Mouse (Mus musculus) spleen, adult 10 weeks (tissue): ENCODE data around the gene Olfr1201. TPM values are rescaled to one million over a fixed set of nuclear protein-coding genes. Genes with fewer than 3 reads are reported as not detected.

Source experiments
- polyA plus RNA-seq: library from polyadenylated mRNA; stranded (reverse); fragments of 350-450 nt; fragmentation: Illumina TruSeq; extraction: RNeasy Lipid Tissue Mini Kit (QIAGEN cat#74804); gene quantifications from one replicate; pipeline ENCODE4 v1.2.3, GENCODE M21; 2015; ENCODE audit warnings: low replicate concordance; ENCODE audit not compliant: insufficient read depth

Gene Olfr1201
- not detected for polyA plus RNA-seq

DNA sequence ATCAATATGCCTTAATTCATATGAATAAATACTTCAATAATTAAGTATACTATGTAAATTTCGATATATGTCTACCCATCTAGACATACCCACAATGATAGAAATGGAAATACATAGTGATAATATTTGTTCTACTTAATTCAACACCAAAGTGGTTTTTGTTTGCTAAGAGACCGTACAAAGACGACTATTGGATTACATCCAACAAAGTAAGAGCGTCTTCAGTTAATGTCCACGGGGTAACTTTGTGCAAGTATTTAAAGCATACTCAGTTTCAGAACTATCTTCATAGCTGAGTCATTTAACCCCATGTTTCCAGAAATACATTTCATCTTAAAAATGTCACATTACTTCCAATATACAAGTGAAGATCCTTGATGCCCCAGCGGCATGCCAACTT, at the start of gene Olfr1201:
TSS of gene Olfr1201 (plus strand) at position 301 of the 400 bp plus-strand sequence.

DNA sequence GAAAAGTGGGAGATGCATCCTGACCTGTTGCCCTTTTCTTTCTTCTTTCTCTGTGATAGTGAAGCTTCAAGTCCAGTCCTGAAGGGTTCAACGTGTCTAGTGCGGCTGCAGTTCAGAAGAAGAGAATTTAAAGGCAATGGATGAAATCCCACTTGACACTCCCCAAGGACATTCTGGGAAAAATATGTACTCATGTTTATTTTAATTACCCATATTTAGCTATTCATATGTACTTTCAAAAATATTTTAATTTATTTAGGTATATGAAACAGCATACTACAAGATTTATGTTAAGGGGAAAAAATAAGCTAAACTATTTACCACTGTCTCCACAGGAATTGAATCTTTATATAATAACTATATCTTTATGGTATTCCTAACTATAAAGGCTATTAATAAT, 41.6 kb upstream of the Olfr1201 start, which contains the start of gene Olfr1198:
TSS of gene Olfr1198 (minus strand) at position 101 of the 400 bp plus-strand sequence.

DNA sequence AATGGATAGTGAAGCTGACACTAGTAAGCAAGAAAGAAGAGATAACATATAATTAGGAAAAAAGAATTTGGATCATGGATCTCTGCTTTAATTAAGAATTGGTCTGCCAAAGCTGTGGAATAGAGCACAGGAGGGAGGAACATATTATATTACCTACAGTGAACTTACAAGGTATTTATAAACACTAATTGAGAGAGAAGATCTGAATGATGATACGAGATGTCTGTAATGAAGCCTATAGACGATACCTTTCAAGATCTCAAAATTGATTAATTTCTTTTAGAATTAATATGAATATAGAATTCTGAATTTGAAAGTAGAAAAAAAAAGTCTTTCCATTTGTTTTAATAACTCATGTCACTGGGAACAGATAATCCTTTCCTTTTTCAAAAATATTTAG, 32.5 kb upstream of the Olfr1201 start, which contains the start of gene Olfr1199:
TSS of gene Olfr1199 (minus strand) at position 101 of the 400 bp plus-strand sequence.

DNA sequence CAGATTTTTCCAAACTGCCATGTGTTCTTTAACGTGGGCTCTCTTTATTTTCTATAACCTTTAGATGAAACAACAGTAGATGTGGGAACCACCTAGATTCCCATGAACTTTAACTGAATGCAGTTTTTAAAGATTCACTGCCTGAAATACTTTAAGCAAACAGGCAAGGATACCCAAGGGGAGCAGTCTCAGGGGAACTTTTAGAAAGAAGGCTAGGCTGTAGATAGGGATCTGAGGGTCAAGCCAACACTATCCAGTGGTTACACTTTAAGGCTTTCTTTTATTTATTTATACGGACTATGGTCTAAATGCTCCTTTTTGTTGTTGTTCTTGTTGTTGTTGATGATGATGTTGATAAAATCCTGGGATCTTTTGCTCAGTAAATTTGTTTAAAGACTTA, 22.4 kb upstream of the Olfr1201 start, which contains the start of gene Olfr1200:
TSS of gene Olfr1200 (minus strand) at position 101 of the 400 bp plus-strand sequence.

DNA sequence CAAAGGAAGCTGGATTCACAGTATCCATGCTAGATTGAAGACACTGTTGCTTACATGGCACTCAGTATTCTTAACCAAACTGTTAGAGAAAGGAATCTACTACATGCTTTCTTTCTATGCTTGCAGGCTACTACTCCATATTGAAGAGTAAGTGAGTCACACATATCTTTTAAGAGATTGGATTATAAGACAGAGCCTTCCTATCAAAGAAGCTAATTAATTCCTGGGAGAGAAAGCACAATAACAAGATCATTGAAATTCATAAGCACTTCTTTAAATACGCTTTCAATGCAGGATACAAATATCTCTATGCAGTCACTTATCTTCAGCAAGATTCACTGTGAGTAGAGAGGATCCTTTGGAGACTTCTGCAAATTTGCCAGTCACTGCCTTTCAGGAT, 21.4 kb downstream of the Olfr1201 start, which contains the start of gene Olfr1202:
TSS of gene Olfr1202 (plus strand) at position 301 of the 400 bp plus-strand sequence.

DNA sequence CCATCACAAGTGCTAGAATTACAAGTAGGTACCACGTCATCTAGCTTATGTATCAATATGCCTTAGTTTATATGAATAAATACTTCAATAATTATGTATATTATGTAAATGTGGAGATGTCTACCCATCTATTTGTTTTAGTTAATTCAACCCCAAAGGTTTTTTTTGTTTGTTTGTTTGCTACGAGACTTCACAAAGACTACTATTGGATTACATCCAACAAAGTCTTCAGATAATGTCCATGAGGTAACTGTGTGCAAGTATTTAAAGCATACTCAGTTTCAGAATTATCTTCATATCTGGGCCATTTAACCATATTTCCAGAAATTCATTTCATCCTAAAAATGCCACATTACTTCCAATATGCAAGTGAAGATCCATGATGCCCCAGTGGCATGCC, 36.6 kb downstream of the Olfr1201 start, which contains the start of gene Olfr1205:
TSS of gene Olfr1205 (plus strand) at position 301 of the 400 bp plus-strand sequence.

Other genes with a start within 250 kb of the Olfr1201 start
- gene Olfr1188, start 236.1 kb upstream of the Olfr1201 start, polyA plus RNA-seq: not detected
- not detected for gene Olfr1189, start 206.6 kb upstream of the Olfr1201 start, polyA plus RNA-seq
- not detected for gene Olfr1191-ps1, start 152.5 kb upstream of the Olfr1201 start, polyA plus RNA-seq
- gene Olfr1192-ps1, start 144.5 kb upstream of the Olfr1201 start, polyA plus RNA-seq: not detected
- not detected for gene Olfr1193, start 117.4 kb upstream of the Olfr1201 start, polyA plus RNA-seq
- gene Olfr1195, start 103.8 kb upstream of the Olfr1201 start, polyA plus RNA-seq: not detected
- gene Olfr1196, start 88.4 kb upstream of the Olfr1201 start, polyA plus RNA-seq: not detected
- gene Olfr1197, start 60.7 kb upstream of the Olfr1201 start, polyA plus RNA-seq: not detected
- not detected for gene Olfr1198, start 41.7 kb upstream of the Olfr1201 start, polyA plus RNA-seq
- not detected for gene Olfr1199, start 32.6 kb upstream of the Olfr1201 start, polyA plus RNA-seq
- gene Olfr1200, start 22.5 kb upstream of the Olfr1201 start, polyA plus RNA-seq: not detected
- gene Olfr1202, start 21.5 kb downstream of the Olfr1201 start, polyA plus RNA-seq: not detected
- gene Olfr1205, start 36.7 kb downstream of the Olfr1201 start, polyA plus RNA-seq: not detected
- gene Olfr1204, start 56.3 kb downstream of the Olfr1201 start, polyA plus RNA-seq: not detected
- gene Olfr1206, start 70.2 kb downstream of the Olfr1201 start, polyA plus RNA-seq: not detected
- not detected for gene Olfr1208, start 109.3 kb downstream of the Olfr1201 start, polyA plus RNA-seq
- not detected for gene Olfr1209, start 122.1 kb downstream of the Olfr1201 start, polyA plus RNA-seq
- not detected for gene Olfr1211, start 145.1 kb downstream of the Olfr1201 start, polyA plus RNA-seq
- not detected for gene Olfr1212, start 160.9 kb downstream of the Olfr1201 start, polyA plus RNA-seq
- gene Gm13762, start 187.2 kb downstream of the Olfr1201 start, polyA plus RNA-seq: not detected
- not detected for gene Olfr1214, start 199.6 kb downstream of the Olfr1201 start, polyA plus RNA-seq
- not detected for gene Olfr1215, start 213.9 kb downstream of the Olfr1201 start, polyA plus RNA-seq
- gene Olfr1216, start 225.3 kb downstream of the Olfr1201 start, polyA plus RNA-seq: not detected
- not detected for gene Olfr1217, start 239.0 kb downstream of the Olfr1201 start, polyA plus RNA-seq